Mouse (Mus musculus) kidney, embryonic 15.5 days (tissue): Measurements from ENCODE around the gene Taf1d. TPM values are rescaled to one million over a fixed set of nuclear protein-coding genes. Genes with fewer than 3 reads are reported as not detected.
"Not testable (repeated sequence)": the region's sequence is repeated elsewhere in the genome, so short reads cannot be mapped to it uniquely, and the experiment has no call there.

ENCODE experiments used
- ATAC-seq: fragments of 200-750 bp; cut with Nextera tagmentation; replicated peaks from 2 replicates; pipeline ENCODE4 v1.8.0; 2017; ENCODE audit warnings: moderate TSS enrichment; ENCODE audit not compliant: low FRiP score
- H3K27ac ChIP-seq: fragments of 300-500 bp; sonication (generic); 2 replicates; pipeline ENCODE4 v1.5.1; 2015; ENCODE audit warnings: mild to moderate bottlenecking, inconsistent platforms
- H3K27me3 ChIP-seq: fragments of 300-500 bp; sonication (generic); 2 replicates; pipeline ENCODE4 v1.6.1; 2015; ENCODE audit warnings: inconsistent platforms
- H3K36me3 ChIP-seq: fragments of 300-500 bp; sonication (generic); 2 replicates; pipeline ENCODE4 v1.6.1; 2015; ENCODE audit warnings: inconsistent platforms
- H3K4me1 ChIP-seq: fragments of 300-500 bp; sonication (generic); 2 replicates; pipeline ENCODE4 v1.6.1; 2015; ENCODE audit warnings: inconsistent platforms
- H3K4me2 ChIP-seq: fragments of 300-500 bp; sonication (generic); 2 replicates; pipeline ENCODE4 v1.6.1; 2015; ENCODE audit warnings: moderate library complexity, mild to moderate bottlenecking, inconsistent platforms
- H3K4me3 ChIP-seq: fragments of 300-500 bp; sonication (generic); replicated peaks from 2 replicates; pipeline ENCODE4 v1.5.1; 2015; ENCODE audit warnings: mild to moderate bottlenecking, inconsistent platforms
- H3K9ac ChIP-seq: fragments of 300-500 bp; sonication (generic); 2 replicates; pipeline ENCODE4 v1.6.1; 2015; ENCODE audit warnings: mild to moderate bottlenecking, inconsistent platforms
- H3K9me3 ChIP-seq: fragments of 300-500 bp; sonication (generic); replicated peaks from 2 replicates; pipeline ENCODE4 v1.6.1; 2016; ENCODE audit warnings: inconsistent platforms
- WGBS: fragments of 180-500 bp; shearing (Covaris S2); methylation state at CpG from one replicate; pipeline ENCODE4 v1.1.7; 2015; ENCODE audit warnings: mixed read lengths; 5-methylcytosine and 5-hydroxymethylcytosine counted together
- polyA plus RNA-seq: library from polyadenylated mRNA; unstranded; fragments of >200 nt; fragmentation: Nextera tagmentation; extraction: Ambion mirVana; gene quantifications from 2 replicates; pipeline ENCODE4 v1.2.1, GENCODE M21; 2015

The Taf1d gene
- polyA plus RNA-seq, 1 experiment from 2014 or later = 94.4 TPM

DNA sequence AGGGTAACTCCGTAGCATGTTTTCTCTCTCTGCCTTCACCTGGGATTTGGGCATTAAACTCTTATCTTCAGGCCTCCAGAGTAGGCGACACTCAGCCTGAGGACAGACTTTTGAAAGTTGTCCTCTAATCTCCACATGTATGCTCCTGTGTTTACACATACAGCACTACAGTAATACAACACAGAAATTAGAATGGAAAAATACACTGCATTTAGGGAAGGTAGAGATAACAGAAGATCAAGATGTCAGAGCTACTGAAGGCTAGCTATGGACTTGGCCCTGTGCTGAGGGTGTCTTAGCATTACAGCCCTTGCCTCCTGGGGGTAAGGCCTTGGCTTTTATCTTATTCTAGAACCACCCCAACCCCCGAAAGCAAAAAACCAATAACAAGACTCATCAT lies 17.6 kb upstream of the Taf1d start:
- Histone ChIP-seq H3K4me2 (no peak overlapping the region), H3K4me1 (no peaks in the 10 kb centered on the region), H3K27ac (no peak overlapping the region), H3K9ac (no peak overlapping the region), H3K9me3 (no peaks in the 10 kb centered on the region), H3K27me3 (no peaks in the 10 kb centered on the region), H3K36me3 (peaks cover 32% of the 10 kb centered on the region), H3K4me3 (no peak overlapping the region)
- no peak for ATAC-seq
- 89% methylated on average over 3 of the region's 3 CpGs for WGBS

DNA sequence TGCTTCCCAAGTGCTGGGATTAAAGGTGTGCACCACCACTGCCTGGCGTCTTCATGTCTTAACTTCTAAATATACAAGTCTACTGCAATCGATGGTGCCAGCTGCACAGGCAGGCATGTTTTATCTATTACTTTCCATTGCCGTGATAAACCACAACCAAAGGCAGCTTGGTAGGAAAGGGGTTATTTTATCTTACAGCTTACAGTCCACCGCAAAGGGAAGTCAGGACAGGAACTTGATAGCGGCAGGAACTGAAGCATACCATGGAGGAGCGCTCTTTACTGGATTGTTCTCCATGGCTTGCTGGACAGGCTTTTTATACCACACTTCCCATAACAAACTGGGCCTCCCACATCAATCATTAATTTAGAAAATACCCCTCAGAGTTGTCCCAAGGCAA lies 16.8 kb upstream of the Taf1d start:
- no peak overlapping the region for H3K4me3 ChIP-seq
- no peaks in the 10 kb centered on the region for H3K9me3 ChIP-seq
- H3K4me2 ChIP-seq = no peak overlapping the region
- WGBS = 77% methylated on average over 6 of the region's 6 CpGs
- H3K9ac ChIP-seq = no peak overlapping the region
- no peaks in the 10 kb centered on the region for H3K27me3 ChIP-seq
- no peak for ATAC-seq
- peaks cover 28% of the 10 kb centered on the region for H3K36me3 ChIP-seq
- H3K4me1 ChIP-seq = no peaks in the 10 kb centered on the region
- H3K27ac ChIP-seq = no peak overlapping the region

DNA sequence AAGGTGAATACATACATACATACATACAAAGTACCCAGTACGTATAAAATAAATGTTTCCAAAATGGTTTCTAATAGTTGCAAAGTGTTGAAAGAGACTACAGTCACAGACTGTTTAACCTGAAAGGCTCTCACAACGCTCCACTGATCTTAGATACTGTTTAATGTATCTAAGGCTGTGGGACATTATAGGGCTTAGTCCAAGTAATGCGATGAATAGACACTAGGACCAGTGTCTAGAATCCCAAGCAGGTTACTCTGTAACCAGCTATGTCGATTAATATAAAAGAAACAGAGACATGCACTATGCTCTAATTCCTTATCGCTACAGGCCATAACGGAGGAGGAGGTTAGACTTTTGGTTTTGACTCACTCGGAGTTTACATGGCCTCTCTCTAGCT lies 8.9 kb upstream of the Taf1d start:
- Histone ChIP-seq H3K27ac (peak overlapping the region; percentile 45), H3K9me3 (no peaks in the 10 kb centered on the region), H3K36me3 (peaks cover 9% of the 10 kb centered on the region), H3K27me3 (no peaks in the 10 kb centered on the region), H3K4me2 (no peak overlapping the region), H3K4me3 (no peak overlapping the region), H3K9ac (no peak overlapping the region), H3K4me1 (peaks cover 8% of the 10 kb centered on the region)
- ATAC-seq = peak; percentile 79
- WGBS = 68% methylated on average over 7 of the region's 7 CpGs

DNA sequence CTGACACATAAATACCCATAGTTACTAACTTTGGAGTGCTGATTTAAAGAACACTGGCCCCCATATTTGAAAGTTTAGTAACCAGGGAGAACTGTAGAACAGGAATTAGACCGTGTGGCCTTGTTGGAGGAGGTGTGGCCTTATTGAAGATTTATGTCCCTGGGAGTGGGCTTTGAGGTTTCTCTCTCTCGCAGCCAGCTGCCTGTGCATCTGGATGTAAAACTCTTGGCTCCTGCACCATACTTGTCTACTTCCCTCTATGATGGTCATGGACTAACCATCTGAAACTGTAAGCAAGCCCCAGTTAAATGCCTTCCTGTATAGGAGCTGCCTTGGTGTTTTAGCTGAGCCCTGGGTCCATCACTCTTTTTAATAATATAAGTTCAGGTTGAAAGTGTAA lies 7.6 kb upstream of the Taf1d start:
- no peak for ATAC-seq
- 7% methylated on average over 2 of the region's 2 CpGs for WGBS
- Histone ChIP-seq H3K27ac (no peak overlapping the region), H3K4me1 (peaks cover 11% of the 10 kb centered on the region), H3K4me3 (no peak overlapping the region), H3K9me3 (no peaks in the 10 kb centered on the region), H3K27me3 (no peaks in the 10 kb centered on the region), H3K36me3 (0 out of 2 replicates have a peak, but pooled peaks cover 4% of the 10 kb centered on the region), H3K9ac (no peak overlapping the region), H3K4me2 (no peak overlapping the region)

DNA sequence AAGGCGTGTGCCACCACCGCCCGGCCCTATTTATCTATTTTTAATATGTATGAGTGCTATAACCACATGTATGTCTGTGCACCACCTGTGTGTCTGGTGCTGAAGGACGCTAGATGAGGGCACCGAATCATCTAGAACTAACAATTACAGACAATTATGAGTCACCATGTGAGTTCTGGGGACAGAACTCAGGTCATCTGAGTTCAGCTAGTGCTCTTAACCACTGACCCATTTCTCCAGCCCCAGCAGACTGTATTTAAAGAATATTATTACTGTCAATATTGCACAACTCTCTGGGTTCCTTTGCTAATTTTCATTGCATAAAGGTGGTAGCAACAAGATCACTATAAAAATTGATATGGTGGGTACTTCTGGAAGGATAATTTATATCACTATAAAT lies 6.0 kb upstream of the Taf1d start:
- WGBS = 92% methylated on average over 5 of the region's 5 CpGs
- Histone ChIP-seq H3K4me1 (peaks cover 11% of the 10 kb centered on the region), H3K27ac (no peak overlapping the region), H3K9ac (no peak overlapping the region), H3K36me3 (no peaks in the 10 kb centered on the region), H3K4me2 (no peak overlapping the region), H3K27me3 (no peaks in the 10 kb centered on the region), H3K4me3 (no peak overlapping the region), H3K9me3 (no peaks in the 10 kb centered on the region)
- no peak for ATAC-seq

DNA sequence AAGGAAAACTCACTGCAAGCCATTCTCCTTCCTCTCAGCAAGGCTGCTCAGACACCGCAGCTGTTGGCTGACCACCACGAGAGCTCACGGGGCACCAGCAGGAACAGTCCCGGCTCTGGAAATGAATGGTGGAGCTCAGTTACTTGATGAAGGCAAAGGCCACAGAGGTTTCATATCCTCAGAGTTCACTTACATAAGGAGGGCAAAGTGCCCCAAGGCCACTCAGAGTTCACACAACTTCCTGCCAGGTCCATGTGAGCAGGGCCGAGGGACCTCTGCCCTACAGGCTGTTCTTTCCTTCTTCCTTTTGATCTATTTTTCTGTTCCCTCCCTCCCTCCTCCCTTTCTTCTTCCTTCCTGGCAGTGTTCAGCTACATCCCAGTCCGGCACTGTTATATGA lies 4.6 kb upstream of the Taf1d start:
- no peaks in the 10 kb centered on the region for H3K9me3 ChIP-seq
- no peak overlapping the region for H3K4me3 ChIP-seq
- H3K4me2 ChIP-seq = peak overlapping the region; percentile 27
- no peaks in the 10 kb centered on the region for H3K27me3 ChIP-seq
- no peaks in the 10 kb centered on the region for H3K36me3 ChIP-seq
- peaks cover 16% of the 10 kb centered on the region for H3K4me1 ChIP-seq
- peak overlapping the region; percentile 78 for H3K27ac ChIP-seq
- ATAC-seq = peak; percentile 27; the same call in 1 of the 2 replicates
- 5% methylated on average over 6 of the region's 6 CpGs for WGBS
- no peak overlapping the region for H3K9ac ChIP-seq

DNA sequence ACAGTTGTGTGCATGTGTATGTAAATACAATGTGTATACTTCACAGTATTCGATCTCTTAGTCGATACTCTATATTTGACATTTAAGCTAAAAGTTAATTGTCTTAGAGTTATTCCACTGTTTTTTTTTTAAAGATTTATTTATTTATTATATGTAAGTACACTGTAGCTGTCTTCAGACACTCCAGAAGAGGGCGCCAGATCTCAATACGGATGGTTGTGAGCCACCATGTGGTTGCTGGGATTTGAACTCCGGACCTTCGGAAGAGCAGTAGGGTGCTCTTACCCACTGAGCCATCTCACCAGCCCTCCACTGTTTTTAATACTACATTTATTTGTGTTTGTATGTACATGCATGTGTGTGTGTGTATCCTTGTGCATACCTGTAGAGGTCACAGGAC lies 4.0 kb upstream of the Taf1d start:
- not testable (repeated sequence) for H3K9me3 ChIP-seq, H3K36me3 ChIP-seq, H3K27me3 ChIP-seq, H3K4me2 ChIP-seq, ATAC-seq, H3K4me3 ChIP-seq, H3K9ac ChIP-seq
- WGBS = 78% methylated on average over 6 of the region's 6 CpGs
- Histone ChIP-seq H3K4me1 (peaks cover 17% of the 10 kb centered on the region), H3K27ac (peak overlapping the region; percentile 78; the same call in 1 of the 2 replicates)

DNA sequence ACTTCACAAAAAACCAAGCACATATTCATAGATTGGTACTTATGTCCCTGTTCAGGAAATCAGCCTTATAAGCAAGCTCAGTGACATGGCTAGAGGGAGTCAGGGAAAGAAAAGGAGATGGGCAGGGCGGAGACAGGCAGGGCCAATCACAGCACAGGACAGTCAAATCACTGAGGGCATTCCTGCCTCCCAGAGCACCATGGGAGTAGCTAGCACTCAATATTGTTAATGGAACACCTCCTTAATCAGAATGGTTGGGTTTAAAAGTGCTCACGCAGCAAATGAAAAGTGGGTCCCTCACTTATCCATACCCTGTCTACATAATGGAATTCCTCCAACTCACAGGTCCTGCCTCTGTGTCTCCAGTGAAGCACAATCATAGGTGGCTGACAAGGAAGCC lies 3.1 kb upstream of the Taf1d start:
- 72% methylated on average over 2 of the region's 2 CpGs for WGBS
- peaks cover 26% of the 10 kb centered on the region for H3K4me1 ChIP-seq
- H3K4me3 ChIP-seq = no peak overlapping the region
- no peaks in the 10 kb centered on the region for H3K9me3 ChIP-seq
- no peak for ATAC-seq
- no peak overlapping the region for H3K4me2 ChIP-seq
- H3K27me3 ChIP-seq = no peaks in the 10 kb centered on the region
- H3K27ac ChIP-seq = no peak overlapping the region
- no peaks in the 10 kb centered on the region for H3K36me3 ChIP-seq
- no peak overlapping the region for H3K9ac ChIP-seq

DNA sequence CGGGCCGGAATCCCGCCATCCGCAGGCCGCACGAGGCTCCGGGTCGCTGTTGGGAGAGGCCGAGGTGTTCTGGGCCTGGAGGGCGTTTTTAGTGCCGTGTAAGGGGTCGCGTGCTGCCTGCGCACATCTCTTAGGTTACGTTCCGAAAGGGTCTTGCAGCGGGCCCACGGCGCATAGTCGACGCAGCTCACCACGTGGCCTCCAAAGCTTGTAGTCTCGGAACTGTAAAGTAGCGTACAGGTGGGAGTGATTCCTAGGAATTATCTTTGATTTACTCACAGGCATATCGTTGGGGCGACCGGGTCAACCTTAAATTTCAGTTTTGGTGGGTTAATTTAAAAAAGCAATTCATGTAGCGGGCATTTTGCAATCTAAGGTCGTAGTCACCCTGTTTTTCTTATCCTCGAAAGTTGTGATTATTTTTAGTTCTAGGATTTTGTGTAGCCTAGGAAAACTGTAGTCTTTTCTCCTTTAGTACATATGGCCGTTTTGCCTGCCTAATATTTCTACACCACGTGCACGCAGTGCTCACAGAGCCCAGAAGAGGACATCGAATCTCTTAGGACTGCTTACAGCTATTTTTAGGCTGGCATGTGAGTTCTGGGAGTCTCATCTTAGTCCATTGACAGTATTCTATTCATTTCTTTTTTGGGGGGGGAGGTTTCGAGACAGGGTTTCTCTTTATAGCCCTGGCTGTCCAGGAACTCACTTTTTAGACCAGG lies 545 bp downstream of the Taf1d start, which contains the start of gene 4931406C07Rik:
4931406C07Rik (minus strand) TSS at position 51 of the 722 bp plus-strand sequence.
- H3K4me3 ChIP-seq = peak within 1 kb of the TSS; percentile 97
- no peaks in the 10 kb centered on the region for H3K27me3 ChIP-seq
- peaks cover 36% of the 10 kb centered on the region for H3K4me1 ChIP-seq
- H3K4me2 ChIP-seq = peak within 1 kb of the TSS; percentile 63
- H3K36me3 ChIP-seq = peaks cover 33% of the 10 kb centered on the region
- H3K27ac ChIP-seq = peak within 1 kb of the TSS; percentile 95
- no peaks in the 10 kb centered on the region for H3K9me3 ChIP-seq
- under 1% methylated on average over 35 of the region's 35 CpGs for WGBS
- ATAC-seq = peak; percentile 85
- H3K9ac ChIP-seq = peak within 1 kb of the TSS; percentile 99

DNA sequence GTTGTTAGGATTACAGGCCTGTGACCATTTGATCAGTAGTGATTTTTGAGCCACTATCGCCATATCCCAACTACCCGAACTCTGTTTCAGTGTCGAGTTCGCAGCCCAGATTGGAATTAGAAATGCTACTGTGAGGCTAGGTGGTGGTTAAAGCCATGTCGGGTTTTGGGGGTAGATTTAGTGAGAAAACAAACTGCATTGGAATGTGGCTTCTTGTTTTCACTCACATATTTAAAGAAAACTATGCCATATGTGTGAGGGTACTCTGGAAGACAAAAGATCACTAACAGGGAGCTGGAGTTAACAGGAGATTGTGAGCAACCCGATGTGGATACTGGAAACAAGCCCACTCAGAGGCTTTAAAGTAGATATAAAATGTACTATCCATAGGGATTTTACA lies 1.2 kb downstream of the Taf1d start:
- 0 out of 2 replicates have a peak overlapping the region, but pooled peaks have one; percentile 19 for H3K27ac ChIP-seq
- 6% methylated on average over 6 of the region's 6 CpGs for WGBS
- peak overlapping the region; percentile 63 for H3K4me2 ChIP-seq
- H3K9ac ChIP-seq = peak overlapping the region; percentile 99
- peak overlapping the region; percentile 97 for H3K4me3 ChIP-seq
- ATAC-seq = no peak
- H3K9me3 ChIP-seq = no peaks in the 10 kb centered on the region
- H3K36me3 ChIP-seq = peaks cover 40% of the 10 kb centered on the region
- H3K4me1 ChIP-seq = peaks cover 34% of the 10 kb centered on the region
- no peaks in the 10 kb centered on the region for H3K27me3 ChIP-seq

DNA sequence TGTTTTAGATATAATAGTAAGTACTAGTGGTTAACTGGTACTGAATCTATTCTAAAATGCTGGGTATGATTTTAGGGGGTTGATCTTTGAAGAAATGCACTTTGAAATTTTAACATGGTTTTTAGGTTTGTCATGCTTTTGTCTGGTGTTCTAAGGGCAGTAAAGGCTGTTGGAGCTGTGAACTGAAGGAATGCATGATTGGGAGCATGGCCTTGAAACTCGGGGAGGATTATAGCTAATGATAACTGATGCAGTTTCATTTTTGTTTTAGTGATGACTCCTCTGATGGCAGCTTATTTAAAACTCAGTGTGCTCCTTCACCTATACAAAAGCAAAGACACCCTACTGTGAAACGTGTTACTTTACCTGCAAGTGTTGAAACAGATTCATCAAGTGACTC lies 2.2 kb downstream of the Taf1d start:
- Histone ChIP-seq H3K4me1 (peaks cover 30% of the 10 kb centered on the region), H3K27ac (no peak overlapping the region), H3K4me3 (peak overlapping the region; percentile 23; the same call in 1 of the 2 replicates), H3K36me3 (peaks cover 49% of the 10 kb centered on the region), H3K4me2 (peak overlapping the region; percentile 63), H3K27me3 (no peaks in the 10 kb centered on the region), H3K9ac (no peak overlapping the region), H3K9me3 (no peaks in the 10 kb centered on the region)
- 53% methylated on average over 2 of the region's 2 CpGs for WGBS
- ATAC-seq = no peak

DNA sequence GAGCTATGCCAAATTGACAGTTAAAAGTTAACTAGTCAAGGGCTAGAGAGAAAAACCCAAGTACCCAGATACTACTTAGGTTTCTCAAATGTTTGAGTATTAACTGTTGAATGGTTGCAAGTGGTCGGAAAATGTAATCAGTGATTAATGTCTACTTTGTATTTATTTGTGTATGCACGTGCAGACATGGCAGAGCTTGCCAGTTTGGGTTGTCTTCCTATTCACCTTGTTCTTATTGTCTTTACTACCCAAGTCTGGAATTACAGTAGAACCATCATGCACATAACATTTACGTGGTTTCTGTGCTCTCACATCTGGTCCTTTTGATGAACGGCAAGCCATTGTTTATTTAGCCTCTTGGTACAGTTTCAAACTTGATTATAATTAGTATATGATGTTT lies 3.4 kb downstream of the Taf1d start:
- Histone ChIP-seq H3K27ac (no peak overlapping the region), H3K36me3 (peaks cover 61% of the 10 kb centered on the region), H3K9ac (no peak overlapping the region), H3K4me1 (peaks cover 30% of the 10 kb centered on the region), H3K4me2 (peak overlapping the region; percentile 43), H3K9me3 (no peaks in the 10 kb centered on the region), H3K4me3 (peak overlapping the region; percentile 2), H3K27me3 (no peaks in the 10 kb centered on the region)
- ATAC-seq = no peak
- WGBS = 63% methylated on average over 4 of the region's 4 CpGs

DNA sequence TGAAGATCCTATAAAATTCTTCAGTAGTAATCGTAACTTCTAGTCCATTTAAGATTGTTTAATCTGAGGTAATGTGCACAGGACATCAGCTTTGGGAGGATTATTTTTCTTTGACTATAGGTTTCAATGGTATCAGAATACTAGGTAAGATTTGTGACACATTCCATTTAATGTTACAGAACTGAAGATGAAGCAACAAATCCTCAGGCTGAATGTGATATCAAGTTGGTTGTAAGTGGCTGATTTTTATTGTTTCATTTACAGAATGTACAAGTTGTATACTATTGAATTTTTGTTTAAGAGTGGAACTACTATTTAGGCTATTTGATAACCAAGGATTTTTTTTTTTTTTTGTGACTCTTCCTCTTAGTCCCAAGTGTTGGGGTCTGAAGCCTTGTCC lies 4.2 kb downstream of the Taf1d start:
- ATAC-seq = no peak
- no peak overlapping the region for H3K9ac ChIP-seq
- no peak overlapping the region for H3K4me2 ChIP-seq
- H3K4me1 ChIP-seq = peaks cover 30% of the 10 kb centered on the region
- no peak overlapping the region for H3K4me3 ChIP-seq
- H3K9me3 ChIP-seq = no peaks in the 10 kb centered on the region
- WGBS = 93% methylated on average over 1 of the region's 1 CpGs
- peaks cover 68% of the 10 kb centered on the region for H3K36me3 ChIP-seq
- H3K27ac ChIP-seq = no peak overlapping the region
- H3K27me3 ChIP-seq = no peaks in the 10 kb centered on the region
